Mouse (Mus musculus) liver, postnatal 0 days (tissue): ENCODE data around the gene Panx2. TPM values are rescaled to one million over a fixed set of nuclear protein-coding genes. Genes with fewer than 3 reads are reported as not detected.

Experiments used
- ATAC-seq: fragments of 200-750 bp; cut with Nextera tagmentation; 2 replicates; pipeline ENCODE4 v1.8.0; 2017; ENCODE audit warnings: mild to moderate bottlenecking, moderate library complexity
- DNase-seq: peaks from one replicate; pipeline ENCODE4 v3.0.0-alpha.2; 2016
- H3K27ac ChIP-seq: fragments of 300-500 bp; sonication (generic); 2 replicates; pipeline ENCODE4 v1.5.1; 2014; ENCODE audit warnings: antibody characterized with exemption, moderate library complexity, mild to moderate bottlenecking, low read depth
- H3K27me3 ChIP-seq: fragments of 300-500 bp; sonication (generic); 2 replicates; pipeline ENCODE4 v1.6.1; 2014; ENCODE audit warnings: low read length, control low read depth, mixed read lengths; ENCODE audit not compliant: insufficient read depth
- H3K36me3 ChIP-seq: fragments of 300-500 bp; sonication (generic); replicated peaks from 2 replicates; pipeline ENCODE4 v1.6.1; 2014; ENCODE audit warnings: mild to moderate bottlenecking, control low read depth, low read length, moderate library complexity, mixed read lengths; ENCODE audit not compliant: insufficient read depth
- H3K4me1 ChIP-seq: fragments of 300-500 bp; sonication (generic); 2 replicates; pipeline ENCODE4 v1.6.1; 2014; ENCODE audit warnings: antibody characterized with exemption, mild to moderate bottlenecking, control low read depth; ENCODE audit not compliant: insufficient read depth
- H3K4me2 ChIP-seq: fragments of 300-500 bp; sonication (generic); 2 replicates; pipeline ENCODE4 v1.6.1; 2014; ENCODE audit warnings: low read depth, mild to moderate bottlenecking, low read length, moderate library complexity, mixed read lengths
- H3K4me3 ChIP-seq: fragments of 300-500 bp; sonication (generic); 2 replicates; pipeline ENCODE4 v1.5.1; 2014; ENCODE audit warnings: low read depth, low read length
- H3K9ac ChIP-seq: fragments of 300-500 bp; sonication (generic); replicated peaks from 2 replicates; pipeline ENCODE4 v1.6.1; 2014; ENCODE audit warnings: mild to moderate bottlenecking, moderate library complexity
- H3K9me3 ChIP-seq: fragments of 300-500 bp; sonication (generic); 2 replicates; pipeline ENCODE4 v1.6.1; 2016; ENCODE audit warnings: mild to moderate bottlenecking, control low read depth, low read length, mixed read lengths
- CTCF ChIP-seq: sonication (generic); IDR thresholded peaks from 2 replicates; pipeline ENCODE4 v1.5.1; 2016; ENCODE audit warnings: antibody characterized with exemption, low read depth
- EP300 ChIP-seq: IDR thresholded peaks from 2 replicates; pipeline ENCODE4 v1.6.1; 2016; ENCODE audit warnings: antibody characterized with exemption, low read depth, mild to moderate bottlenecking
- WGBS: fragments of 180-500 bp; shearing (Covaris S2); extraction: QIAGEN DNeasy Blood & Tissue Kit; methylation state at CpG from one replicate; pipeline ENCODE4 v1.1.7; 2014; ENCODE audit not compliant: insufficient replicate concordance; 5-methylcytosine and 5-hydroxymethylcytosine counted together
- polyA plus RNA-seq: library from polyadenylated mRNA; unstranded; fragments of >200 nt; fragmentation: Nextera tagmentation; extraction: Ambion mirVana; gene quantifications from 2 replicates; pipeline ENCODE4 v1.2.1, GENCODE M21; 2015

The Panx2 gene
- polyA plus RNA-seq, 1 experiment from 2014 or later = not detected

GRCm38 (mm10) chr15:89063001-89063400 lies 3.5 kb downstream of the Panx2 start:
- no peaks in the 10 kb centered on the region for H3K36me3 ChIP-seq
- no peak for TF ChIP-seq CTCF
- no peak for TF ChIP-seq EP300
- DNase-seq (no peak), ATAC-seq (no peak)
- peaks cover 64% of the 10 kb centered on the region for H3K27me3 ChIP-seq
- WGBS = 62% methylated on average over 7 of the region's 7 CpGs
- H3K27ac ChIP-seq = no peak overlapping the region
- H3K9ac ChIP-seq = no peak overlapping the region
- H3K9me3 ChIP-seq = no peaks in the 10 kb centered on the region
- H3K4me1 ChIP-seq = peaks cover 3% of the 10 kb centered on the region; the same call in 1 of the 2 replicates
- no peak overlapping the region for H3K4me2 ChIP-seq
- no peak overlapping the region for H3K4me3 ChIP-seq

- Histone ChIP-seq H3K9ac (no peak overlapping the region), H3K9me3 (no peaks in the 10 kb centered on the region), H3K4me2 (no peak overlapping the region), H3K27me3 (peaks cover 64% of the 10 kb centered on the region), H3K36me3 (no peaks in the 10 kb centered on the region), H3K27ac (no peak overlapping the region), H3K4me3 (no peak overlapping the region), H3K4me1 (peaks cover 3% of the 10 kb centered on the region; the same call in 1 of the 2 replicates)
- no peak for DNase-seq
- WGBS = 70% methylated on average over 6 of the region's 6 CpGs
- TF ChIP-seq CTCF (no peak), EP300 (no peak)
- ATAC-seq = no peak
These were observed 4.0 kb downstream of the Panx2 start for GRCm38 (mm10) chr15:89063536-89063935.

- Histone ChIP-seq H3K4me1 (peaks cover 3% of the 10 kb centered on the region; the same call in 1 of the 2 replicates), H3K27me3 (peaks cover 58% of the 10 kb centered on the region), H3K4me2 (no peak overlapping the region), H3K27ac (no peak overlapping the region), H3K9ac (no peak overlapping the region), H3K9me3 (no peaks in the 10 kb centered on the region), H3K4me3 (no peak overlapping the region), H3K36me3 (no peaks in the 10 kb centered on the region)
- no peak for DNase-seq
- no peak for ATAC-seq
- no peak for TF ChIP-seq CTCF
- no peak for TF ChIP-seq EP300
- 79% methylated on average over 5 of the region's 5 CpGs for WGBS
These were observed 5.4 kb downstream of the Panx2 start for GRCm38 (mm10) chr15:89064891-89065290.

- DNase-seq = no peak
- Histone ChIP-seq H3K27ac (no peak overlapping the region), H3K4me2 (no peak overlapping the region), H3K9ac (no peak overlapping the region), H3K4me3 (no peak overlapping the region), H3K27me3 (peaks cover 35% of the 10 kb centered on the region), H3K4me1 (peaks cover 3% of the 10 kb centered on the region; the same call in 1 of the 2 replicates), H3K9me3 (no peaks in the 10 kb centered on the region), H3K36me3 (no peaks in the 10 kb centered on the region)
- 26% methylated on average over 35 of the region's 35 CpGs for WGBS
- no peak for ATAC-seq
- TF ChIP-seq CTCF (no peak), EP300 (no peak)
These were observed 8.1 kb downstream of the Panx2 start for GRCm38 (mm10) chr15:89067609-89068008.

- TF ChIP-seq EP300 = no peak
- TF ChIP-seq CTCF = no peak
- ATAC-seq (no peak), DNase-seq (no peak)
- H3K27me3 ChIP-seq = peaks cover 34% of the 10 kb centered on the region
- H3K4me3 ChIP-seq = no peak overlapping the region
- no peak overlapping the region for H3K27ac ChIP-seq
- no peak overlapping the region for H3K4me2 ChIP-seq
- H3K36me3 ChIP-seq = no peaks in the 10 kb centered on the region
- H3K4me1 ChIP-seq = peaks cover 3% of the 10 kb centered on the region; the same call in 1 of the 2 replicates
- H3K9ac ChIP-seq = no peak overlapping the region
- H3K9me3 ChIP-seq = no peaks in the 10 kb centered on the region
- 34% methylated on average over 26 of the region's 26 CpGs for WGBS
These were observed 8.7 kb downstream of the Panx2 start for GRCm38 (mm10) chr15:89068226-89068625.

- Histone ChIP-seq H3K36me3 (no peaks in the 10 kb centered on the region), H3K9me3 (no peaks in the 10 kb centered on the region), H3K27me3 (peaks cover 32% of the 10 kb centered on the region), H3K4me1 (peaks cover 3% of the 10 kb centered on the region; the same call in 1 of the 2 replicates), H3K4me2 (no peak overlapping the region), H3K27ac (no peak overlapping the region), H3K9ac (no peak overlapping the region), H3K4me3 (no peak overlapping the region)
- no peak for DNase-seq
- ATAC-seq = no peak
- WGBS = 80% methylated on average over 19 of the region's 19 CpGs
- TF ChIP-seq CTCF (no peak), EP300 (no peak)
These were observed 9.9 kb downstream of the Panx2 start for GRCm38 (mm10) chr15:89069336-89069840.

GRCm38 (mm10) chr15:89070606-89071005 lies 11.1 kb downstream of the Panx2 start:
- no peaks in the 10 kb centered on the region for H3K36me3 ChIP-seq
- no peak overlapping the region for H3K4me2 ChIP-seq
- 70% methylated on average over 24 of the region's 24 CpGs for WGBS
- H3K27me3 ChIP-seq = peaks cover 30% of the 10 kb centered on the region
- no peak overlapping the region for H3K9ac ChIP-seq
- H3K27ac ChIP-seq = no peak overlapping the region
- TF ChIP-seq EP300 = no peak
- TF ChIP-seq CTCF = no peak
- no peak for DNase-seq
- ATAC-seq = no peak
- H3K4me3 ChIP-seq = no peak overlapping the region
- no peaks in the 10 kb centered on the region for H3K9me3 ChIP-seq
- H3K4me1 ChIP-seq = peaks cover 11% of the 10 kb centered on the region
